Mouse (Mus musculus) A20 (cell line): ENCODE measurements at regions not wholly inside any gene's neighbourhood (a gene's known extent, or its start where the extent isn't known, plus 50 kb on each side); places are given as distances from the start of the nearest gene placed in this dataset.

Experiments used
- DNase-seq: peaks from one replicate; pipeline ENCODE4 v3.0.0-alpha.2; 2011; ENCODE audit warnings: low read depth, low spot score

DNA sequence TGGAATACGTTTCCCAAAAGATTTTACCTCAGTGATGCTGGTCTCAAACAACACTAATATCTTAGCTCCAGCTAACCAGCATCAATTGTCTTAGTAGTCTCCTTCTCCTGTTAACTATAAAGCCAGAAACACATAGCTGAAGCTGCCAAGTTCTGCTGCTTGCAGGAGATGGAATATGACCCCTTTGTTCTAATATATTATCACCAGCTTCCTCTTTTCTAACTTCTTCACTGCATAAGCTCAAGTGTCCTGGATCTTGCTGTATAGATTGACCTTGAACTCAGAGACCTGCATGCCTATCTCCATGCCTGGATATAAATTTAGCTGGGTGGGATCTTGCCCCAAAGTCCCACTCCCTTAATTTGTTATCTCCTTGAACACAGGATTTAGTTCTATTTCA is 94.8 kb downstream of the Rbm46 start:
- no peak for DNase-seq

- DNase-seq: no peak
These were observed 105.6 kb downstream of the Rbm46 start for GRCm38 (mm10) chr3:82770512-82771270.

- DNase-seq: no peak
These were observed 108.8 kb downstream of the Rbm46 start for GRCm38 (mm10) chr3:82767484-82767883.

DNA sequence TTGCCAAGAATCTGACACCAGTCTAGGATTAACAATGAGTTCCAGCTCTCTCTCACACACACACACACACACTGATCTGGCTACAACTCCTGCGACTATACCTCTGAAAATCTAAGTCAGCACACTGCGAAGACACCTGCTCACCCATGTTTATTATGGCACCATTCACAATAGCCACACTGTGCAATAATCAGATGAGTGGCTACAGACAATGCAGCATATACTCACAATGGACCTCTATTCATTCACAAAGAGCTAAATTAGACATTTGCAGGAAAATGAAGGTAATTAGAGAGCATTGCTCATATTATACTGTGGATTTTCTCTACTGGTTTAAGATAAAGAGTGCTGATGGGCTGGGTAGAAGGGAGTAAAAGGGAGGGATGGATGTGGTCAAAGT is 116.3 kb downstream of the Rbm46 start:
- no peak for DNase-seq

GRCm38 (mm10) chr3:82758967-82759366 is 117.3 kb downstream of the Rbm46 start:
- DNase-seq: no peak

DNA sequence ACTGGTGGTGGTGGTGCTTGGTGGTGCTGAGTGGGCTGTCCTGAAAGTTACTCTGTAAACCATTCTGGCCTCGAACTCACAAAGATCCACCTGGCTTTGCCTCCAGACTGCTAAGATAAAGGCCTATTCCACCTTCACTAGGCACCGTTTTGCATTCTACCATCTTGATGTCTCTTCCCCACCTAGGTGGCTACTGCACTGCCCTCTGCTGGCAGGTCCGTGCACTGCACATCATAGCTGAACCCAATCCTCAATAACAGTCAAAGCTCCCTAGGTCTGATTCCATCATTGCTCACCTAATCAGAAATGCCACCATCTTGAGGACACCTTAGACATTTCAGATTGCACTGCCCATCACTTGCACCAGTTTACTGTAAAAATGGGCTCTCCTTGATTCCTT is 150.7 kb downstream of the Rbm46 start:
- DNase-seq: peak; percentile 32

GRCm38 (mm10) chr3:82707628-82708027 is 159.7 kb upstream of the Npy2r start:
- DNase-seq: no peak

DNA sequence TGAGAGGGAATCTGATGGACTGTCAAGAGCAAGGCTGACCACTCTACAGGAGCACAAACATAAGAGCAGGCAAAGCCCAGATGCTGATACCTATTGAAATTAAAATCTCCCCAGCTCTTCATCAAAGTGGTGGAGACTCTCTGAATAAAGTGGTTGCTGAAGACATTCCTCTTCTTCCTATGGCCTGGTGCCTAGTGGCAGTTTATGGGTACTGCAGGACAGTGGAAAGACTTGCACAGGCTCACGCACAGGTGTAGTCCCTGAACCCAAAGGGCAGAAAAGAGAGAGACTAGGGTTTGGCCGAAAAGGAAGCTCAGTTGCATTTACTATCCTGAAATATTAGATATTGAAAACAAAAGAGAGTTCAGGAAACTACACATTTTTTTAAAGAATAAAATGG is 144.2 kb upstream of the Npy2r start:
- no peak for DNase-seq

GRCm38 (mm10) chr3:82656159-82656874 is 108.4 kb upstream of the Npy2r start:
- no peak for DNase-seq

GRCm38 (mm10) chr3:82652346-82652745 is 104.5 kb upstream of the Npy2r start:
- no peak for DNase-seq

DNA sequence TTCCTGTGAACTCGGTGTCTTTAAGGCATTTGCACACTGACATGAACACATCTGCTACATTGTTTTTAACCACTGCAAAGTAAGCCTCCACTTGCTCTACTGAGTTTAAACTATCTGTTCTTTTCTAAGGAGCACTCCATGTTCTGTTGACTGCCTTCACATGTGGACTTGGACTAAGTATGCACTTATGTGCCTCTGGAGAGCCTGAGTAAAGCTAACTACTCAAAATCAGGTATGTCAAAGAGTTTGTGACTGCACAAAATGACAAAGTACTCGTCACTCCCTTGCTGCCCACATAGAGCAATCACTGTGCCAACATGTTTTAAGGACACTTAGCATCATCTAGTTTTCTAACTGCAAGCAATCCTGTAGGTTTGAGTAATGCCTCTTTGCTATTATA is 92.2 kb upstream of the Npy2r start:
- DNase-seq: no peak

GRCm38 (mm10) chr3:82636666-82637065 is 88.8 kb upstream of the Npy2r start:
- DNase-seq: no peak

GRCm38 (mm10) chr3:82620418-82621003 is 72.6 kb upstream of the Npy2r start:
- DNase-seq: no peak

GRCm38 (mm10) chr3:82619371-82619770 is 71.5 kb upstream of the Npy2r start:
- DNase-seq: no peak

DNA sequence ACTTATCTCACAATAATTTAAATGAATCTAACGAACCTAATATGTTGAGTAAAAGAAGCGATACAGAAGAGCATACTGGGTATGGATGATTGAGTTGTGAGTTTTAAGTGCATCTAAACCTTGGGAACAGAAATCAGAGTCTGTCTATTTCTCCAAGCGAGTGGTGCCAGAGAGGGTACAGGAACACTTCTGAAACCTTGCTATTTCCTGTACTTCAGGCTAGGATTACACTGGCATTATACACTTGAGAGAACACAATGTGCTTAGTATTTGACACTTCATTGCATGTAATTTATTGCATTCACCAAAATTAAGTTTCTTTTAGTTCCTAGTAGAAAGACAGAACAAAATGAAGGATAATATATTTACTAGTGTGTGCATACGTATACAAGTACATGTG is 54.0 kb upstream of the Npy2r start:
- no peak for DNase-seq

- no peak for DNase-seq
These were observed 50.8 kb upstream of the Npy2r start for GRCm38 (mm10) chr3:82598656-82599055.
